Mouse (Mus musculus) intestine, postnatal 0 days (tissue): ENCODE measurements at regions not wholly inside any gene's neighbourhood (a gene's known extent, or its start where the extent isn't known, plus 50 kb on each side); places are given as distances from the start of the nearest gene placed in this dataset.
A peak's percentile ranks its signal among the peaks of the same experiment; 100 is the strongest.

Experiments
- ATAC-seq: fragments of 200-750 bp; cut with Nextera tagmentation; 2 replicates; pipeline ENCODE4 v1.8.0; 2017; ENCODE audit warnings: mild to moderate bottlenecking, moderate TSS enrichment, moderate library complexity
- H3K27ac ChIP-seq: fragments of 300-500 bp; sonication (generic); 2 replicates; pipeline ENCODE4 v1.5.1; 2014; ENCODE audit warnings: mild to moderate bottlenecking, low read depth, low read length, moderate library complexity
- H3K27me3 ChIP-seq: fragments of 300-500 bp; sonication (generic); replicated peaks from 2 replicates; pipeline ENCODE4 v1.6.1; 2014; ENCODE audit warnings: low read length, mixed read lengths; ENCODE audit not compliant: control insufficient read depth, insufficient read depth
- H3K36me3 ChIP-seq: fragments of 300-500 bp; sonication (generic); 2 replicates; pipeline ENCODE4 v1.6.1; 2014; ENCODE audit warnings: mild to moderate bottlenecking, moderate library complexity; ENCODE audit not compliant: control insufficient read depth, insufficient read depth
- H3K4me1 ChIP-seq: fragments of 300-500 bp; sonication (generic); replicated peaks from 2 replicates; pipeline ENCODE4 v1.6.1; 2014; ENCODE audit warnings: antibody characterized with exemption, low read length, mixed read lengths; ENCODE audit not compliant: control insufficient read depth, insufficient read depth
- H3K4me2 ChIP-seq: fragments of 300-500 bp; sonication (generic); replicated peaks from 2 replicates; pipeline ENCODE4 v1.6.1; 2014; ENCODE audit warnings: low read depth, mild to moderate bottlenecking, moderate library complexity
- H3K4me3 ChIP-seq: fragments of 300-500 bp; sonication (generic); 2 replicates; pipeline ENCODE4 v1.5.1; 2014; ENCODE audit warnings: low read depth, low read length
- H3K9ac ChIP-seq: fragments of 300-500 bp; sonication (generic); 2 replicates; pipeline ENCODE4 v1.6.1; 2014; ENCODE audit warnings: mild to moderate bottlenecking, low read depth, low read length
- H3K9me3 ChIP-seq: fragments of 300-500 bp; sonication (generic); 2 replicates; pipeline ENCODE4 v1.6.1; 2016; ENCODE audit warnings: mixed run types; ENCODE audit not compliant: control insufficient read depth
- CTCF ChIP-seq: sonication (generic); IDR thresholded peaks from 2 replicates; pipeline ENCODE4 v1.5.1; 2016; ENCODE audit warnings: low read depth, mild to moderate bottlenecking, control low read depth, antibody characterized with exemption, moderate library complexity
- WGBS: fragments of 180-500 bp; shearing (Covaris S2); extraction: QIAGEN DNeasy Blood & Tissue Kit; methylation state at CpG from one replicate; pipeline ENCODE4 v1.1.7; 2014; 5-methylcytosine and 5-hydroxymethylcytosine counted together

DNA sequence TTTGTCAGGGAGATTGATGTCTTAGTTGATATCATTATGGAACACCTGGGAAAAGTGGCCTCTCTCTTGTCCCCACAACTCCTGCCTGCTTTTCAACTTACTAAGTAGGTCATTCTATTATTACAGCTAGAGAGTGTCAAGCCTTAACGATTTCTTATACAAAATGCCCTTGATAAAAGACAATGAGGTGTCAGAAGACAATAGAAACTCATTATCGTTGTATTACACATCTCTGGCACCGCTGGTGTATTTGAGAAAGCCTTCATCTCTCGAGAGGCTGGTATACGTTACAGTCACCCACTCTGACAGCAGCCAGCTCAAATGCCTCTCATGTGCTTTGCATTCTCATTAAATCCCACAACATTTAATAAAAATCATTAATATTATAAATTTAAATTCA, 78.8 kb downstream of the Aldh8a1 start:
- Histone ChIP-seq H3K36me3 (no peaks in the 10 kb centered on the region), H3K27ac (no peak overlapping the region), H3K9ac (no peak overlapping the region), H3K27me3 (no peaks in the 10 kb centered on the region), H3K4me1 (0 out of 2 replicates have a peak, but pooled peaks cover 2% of the 10 kb centered on the region), H3K9me3 (no peaks in the 10 kb centered on the region), H3K4me3 (no peak overlapping the region), H3K4me2 (no peak overlapping the region)
- ATAC-seq, result no peak
- TF ChIP-seq CTCF, result no peak
- WGBS, result 71% methylated on average over 5 of the region's 5 CpGs

GRCm38 (mm10) chr10:21456359-21456758, 79.3 kb downstream of the Aldh8a1 start:
- Histone ChIP-seq H3K36me3 (no peaks in the 10 kb centered on the region), H3K4me3 (no peak overlapping the region), H3K9me3 (no peaks in the 10 kb centered on the region), H3K9ac (no peak overlapping the region), H3K27me3 (no peaks in the 10 kb centered on the region), H3K4me2 (no peak overlapping the region), H3K4me1 (0 out of 2 replicates have a peak, but pooled peaks cover 4% of the 10 kb centered on the region), H3K27ac (no peak overlapping the region)
- no peak for TF ChIP-seq CTCF
- WGBS, result 71% methylated on average over 3 of the region's 3 CpGs
- no peak for ATAC-seq

- no peak for ATAC-seq
- TF ChIP-seq CTCF, result no peak
- Histone ChIP-seq H3K9ac (no peak overlapping the region), H3K36me3 (no peaks in the 10 kb centered on the region), H3K27ac (no peak overlapping the region), H3K9me3 (no peaks in the 10 kb centered on the region), H3K4me1 (0 out of 2 replicates have a peak, but pooled peaks cover 4% of the 10 kb centered on the region), H3K27me3 (no peaks in the 10 kb centered on the region), H3K4me3 (no peak overlapping the region), H3K4me2 (no peak overlapping the region)
- WGBS, result 79% methylated on average over 6 of the region's 6 CpGs
Observed at GRCm38 (mm10) chr10:21456991-21457390, 79.9 kb downstream of the Aldh8a1 start.

DNA sequence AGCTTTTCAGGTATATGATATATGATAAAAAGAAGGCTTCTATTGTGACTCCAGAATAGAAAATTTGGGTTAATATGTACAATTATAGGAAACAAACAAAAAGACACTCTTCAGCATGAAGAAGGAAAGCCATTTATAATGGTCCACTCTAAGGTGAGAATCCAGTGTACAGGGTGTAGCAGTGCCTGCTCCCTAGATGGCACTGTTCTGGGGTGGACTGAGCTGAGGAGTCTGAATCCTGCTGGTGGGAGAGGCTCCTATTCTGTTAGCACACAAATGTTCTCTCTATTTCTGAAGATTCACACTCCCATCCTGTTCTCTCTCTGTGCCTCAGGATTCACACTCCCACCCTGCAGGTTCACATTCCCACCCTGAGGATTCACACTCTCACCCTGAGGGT, 81.5 kb downstream of the Aldh8a1 start:
- H3K4me3 ChIP-seq, result no peak overlapping the region
- H3K9ac ChIP-seq, result no peak overlapping the region
- H3K4me2 ChIP-seq, result no peak overlapping the region
- 0 out of 2 replicates have a peak, but pooled peaks cover 4% of the 10 kb centered on the region for H3K4me1 ChIP-seq
- H3K27ac ChIP-seq, result no peak overlapping the region
- no peaks in the 10 kb centered on the region for H3K27me3 ChIP-seq
- no peaks in the 10 kb centered on the region for H3K36me3 ChIP-seq
- no peaks in the 10 kb centered on the region for H3K9me3 ChIP-seq
- peak; percentile 57 for TF ChIP-seq CTCF
- no peak for ATAC-seq

DNA sequence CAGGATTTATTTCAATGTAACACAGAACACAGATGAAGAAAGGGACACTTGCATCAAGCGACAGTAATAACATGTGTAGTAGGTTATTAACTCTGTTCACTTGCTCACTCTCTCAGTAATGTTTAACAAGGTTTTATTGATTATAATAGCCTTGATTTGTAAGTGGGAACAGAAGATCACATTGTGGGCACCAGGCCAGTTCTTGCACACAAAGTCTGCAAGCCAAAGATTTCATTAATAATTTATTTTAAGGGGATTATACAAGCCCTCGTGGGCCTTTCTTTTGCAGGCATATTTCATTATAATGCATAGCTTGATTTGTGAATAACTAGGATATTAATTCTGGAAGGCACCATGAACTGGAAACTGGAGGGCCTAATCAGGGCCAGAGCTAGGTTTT, 83.0 kb downstream of the Aldh8a1 start:
- Histone ChIP-seq H3K36me3 (no peaks in the 10 kb centered on the region), H3K27ac (no peak overlapping the region), H3K9ac (no peak overlapping the region), H3K4me1 (0 out of 2 replicates have a peak, but pooled peaks cover 4% of the 10 kb centered on the region), H3K9me3 (no peaks in the 10 kb centered on the region), H3K27me3 (no peaks in the 10 kb centered on the region), H3K4me2 (no peak overlapping the region), H3K4me3 (no peak overlapping the region)
- WGBS, result 28% methylated on average over 2 of the region's 2 CpGs
- no peak for TF ChIP-seq CTCF
- peak; percentile 61; the same call in 1 of the 2 replicates for ATAC-seq

- no peak overlapping the region for H3K9ac ChIP-seq
- H3K4me2 ChIP-seq, result no peak overlapping the region
- TF ChIP-seq CTCF, result no peak
- no peaks in the 10 kb centered on the region for H3K27me3 ChIP-seq
- H3K4me1 ChIP-seq, result 0 out of 2 replicates have a peak, but pooled peaks cover 4% of the 10 kb centered on the region
- H3K9me3 ChIP-seq, result no peaks in the 10 kb centered on the region
- H3K4me3 ChIP-seq, result no peak overlapping the region
- 59% methylated on average over 3 of the region's 3 CpGs for WGBS
- no peaks in the 10 kb centered on the region for H3K36me3 ChIP-seq
- H3K27ac ChIP-seq, result no peak overlapping the region
- ATAC-seq, result no peak
Observed at GRCm38 (mm10) chr10:21462915-21463314, 85.8 kb downstream of the Aldh8a1 start.

DNA sequence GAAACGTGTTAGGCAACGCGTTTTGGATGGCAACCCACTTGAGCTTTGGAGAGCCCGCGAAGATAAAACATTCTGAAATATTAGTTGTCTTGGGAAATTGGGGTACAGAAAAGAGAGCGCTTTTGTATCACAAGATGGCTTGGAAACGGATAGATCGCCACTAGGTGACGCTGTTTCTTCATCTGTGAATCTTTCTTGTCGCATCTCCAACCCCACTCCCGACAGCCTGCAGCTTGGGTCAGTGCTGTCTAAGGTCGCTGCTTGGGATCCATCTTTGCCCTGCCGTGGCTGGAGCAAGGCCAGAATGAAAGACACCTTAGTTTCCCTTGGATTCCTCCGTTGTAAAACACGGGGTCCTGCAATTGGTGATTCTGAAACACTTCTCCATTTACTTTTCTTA, 88.3 kb downstream of the Aldh8a1 start:
- Histone ChIP-seq H3K4me1 (0 out of 2 replicates have a peak, but pooled peaks cover 4% of the 10 kb centered on the region), H3K9ac (no peak overlapping the region), H3K4me2 (peak overlapping the region; percentile 43), H3K27ac (no peak overlapping the region), H3K9me3 (no peaks in the 10 kb centered on the region), H3K27me3 (no peaks in the 10 kb centered on the region), H3K4me3 (no peak overlapping the region), H3K36me3 (no peaks in the 10 kb centered on the region)
- WGBS, result 2% methylated on average over 15 of the region's 15 CpGs
- ATAC-seq, result peak; percentile 46; the same call in 1 of the 2 replicates
- TF ChIP-seq CTCF, result peak; percentile 97
